Mouse (Mus musculus) forebrain, embryonic 13.5 days (tissue): ENCODE measurements at regions not wholly inside any gene's neighbourhood (a gene's known extent, or its start where the extent isn't known, plus 50 kb on each side); places are given as distances from the start of the nearest gene placed in this dataset.
A peak's percentile ranks its signal among the peaks of the same experiment; 100 is the strongest.

Source experiments
- ATAC-seq: fragments of 200-750 bp; cut with Nextera tagmentation; 2 replicates; pipeline ENCODE4 v1.8.0; 2017
- H3K27ac ChIP-seq: fragments of 300-500 bp; sonication (generic); 2 replicates; pipeline ENCODE4 v1.5.1; 2015; ENCODE audit warnings: inconsistent platforms, mild to moderate bottlenecking, moderate library complexity
- H3K27me3 ChIP-seq: fragments of 300-500 bp; sonication (generic); 2 replicates; pipeline ENCODE4 v1.6.1; 2015; ENCODE audit warnings: mild to moderate bottlenecking, inconsistent platforms
- H3K36me3 ChIP-seq: fragments of 300-500 bp; sonication (generic); 2 replicates; pipeline ENCODE4 v1.6.1; 2015; ENCODE audit warnings: mild to moderate bottlenecking, inconsistent platforms; ENCODE audit not compliant: poor library complexity, severe bottlenecking
- H3K4me1 ChIP-seq: fragments of 300-500 bp; sonication (generic); 2 replicates; pipeline ENCODE4 v1.6.1; 2015; ENCODE audit warnings: inconsistent platforms
- H3K4me2 ChIP-seq: fragments of 300-500 bp; sonication (generic); 2 replicates; pipeline ENCODE4 v1.6.1; 2015; ENCODE audit warnings: inconsistent platforms, mild to moderate bottlenecking, moderate library complexity
- H3K4me3 ChIP-seq: fragments of 300-500 bp; sonication (generic); 2 replicates; pipeline ENCODE4 v1.5.1; 2015; ENCODE audit warnings: mild to moderate bottlenecking, inconsistent platforms
- H3K9ac ChIP-seq: fragments of 300-500 bp; sonication (generic); 2 replicates; pipeline ENCODE4 v1.6.1; 2015; ENCODE audit warnings: mild to moderate bottlenecking, inconsistent platforms
- H3K9me3 ChIP-seq: fragments of 300-500 bp; sonication (generic); replicated peaks from 2 replicates; pipeline ENCODE4 v1.6.1; 2016; ENCODE audit warnings: inconsistent platforms
- WGBS: fragments of 180-500 bp; shearing (Covaris S2); methylation state at CpG from one replicate; pipeline ENCODE4 v1.1.7; 2015; 5-methylcytosine and 5-hydroxymethylcytosine counted together

DNA sequence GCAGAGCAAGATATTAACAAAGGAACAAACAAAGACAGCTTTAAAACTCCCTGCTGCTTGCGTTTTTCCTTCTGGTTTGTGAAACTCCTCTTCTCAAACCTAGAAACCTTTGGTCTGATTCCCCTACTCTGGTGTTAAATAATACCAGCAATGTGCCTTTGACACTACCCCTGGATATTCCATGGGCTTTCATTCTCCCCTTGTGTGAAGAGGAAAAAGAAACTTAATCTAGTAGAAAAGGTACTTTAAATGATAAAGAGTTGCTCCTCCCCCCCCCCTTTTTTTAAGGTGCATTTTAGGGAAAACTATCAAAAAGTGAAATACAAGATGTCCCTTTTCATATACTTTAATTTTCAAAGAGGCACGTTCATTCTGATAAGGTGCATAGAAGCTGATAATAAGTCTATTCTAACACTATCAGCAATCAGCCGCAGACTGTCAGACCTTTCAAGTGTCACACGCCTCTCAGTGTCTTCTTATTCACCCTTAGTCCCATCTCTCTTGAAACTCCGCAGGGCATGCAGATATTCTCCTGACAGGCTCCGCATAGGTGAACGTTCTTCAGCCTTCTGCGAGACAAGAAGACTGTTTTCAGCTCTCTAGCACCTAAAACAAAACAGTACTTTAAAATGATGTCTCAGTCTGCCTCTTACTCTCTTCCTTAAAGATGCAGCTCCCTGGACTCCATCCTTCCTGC is 657.5 kb downstream of the Car8 start:
- Histone ChIP-seq H3K4me3 (no peak overlapping the region), H3K9me3 (no peaks in the 10 kb centered on the region), H3K9ac (no peak overlapping the region), H3K36me3 (no peaks in the 10 kb centered on the region), H3K4me2 (peak overlapping the region; percentile 17; the same call in 1 of the 2 replicates), H3K27ac (peak overlapping the region; percentile 63), H3K4me1 (peaks cover 20% of the 10 kb centered on the region), H3K27me3 (no peaks in the 10 kb centered on the region)
- 20% methylated on average over 8 of the region's 8 CpGs for WGBS
- ATAC-seq, result peak; percentile 23; the same call in 1 of the 2 replicates

GRCm38 (mm10) chr4:7580554-7581219 is 658.2 kb downstream of the Car8 start:
- no peak overlapping the region for H3K9ac ChIP-seq
- H3K36me3 ChIP-seq, result no peaks in the 10 kb centered on the region
- H3K27ac ChIP-seq, result peak overlapping the region; percentile 73
- H3K4me1 ChIP-seq, result peaks cover 20% of the 10 kb centered on the region
- H3K27me3 ChIP-seq, result no peaks in the 10 kb centered on the region
- no peaks in the 10 kb centered on the region for H3K9me3 ChIP-seq
- WGBS, result 52% methylated on average over 10 of the region's 10 CpGs
- H3K4me2 ChIP-seq, result peak overlapping the region; percentile 17; the same call in 1 of the 2 replicates
- H3K4me3 ChIP-seq, result no peak overlapping the region
- ATAC-seq, result peak; percentile 88

GRCm38 (mm10) chr4:7574011-7574410 is 664.8 kb downstream of the Car8 start:
- Histone ChIP-seq H3K9ac (no peak overlapping the region), H3K4me2 (no peak overlapping the region), H3K27ac (no peak overlapping the region), H3K4me1 (no peaks in the 10 kb centered on the region), H3K27me3 (no peaks in the 10 kb centered on the region), H3K36me3 (no peaks in the 10 kb centered on the region), H3K4me3 (no peak overlapping the region), H3K9me3 (no peaks in the 10 kb centered on the region)
- no peak; the same call in 1 of the 2 replicates for ATAC-seq
- WGBS, result 29% methylated on average over 2 of the region's 2 CpGs

GRCm38 (mm10) chr4:7567687-7568393 is 671.0 kb downstream of the Car8 start:
- WGBS, result 60% methylated on average over 6 of the region's 6 CpGs
- no peak overlapping the region for H3K4me2 ChIP-seq

DNA sequence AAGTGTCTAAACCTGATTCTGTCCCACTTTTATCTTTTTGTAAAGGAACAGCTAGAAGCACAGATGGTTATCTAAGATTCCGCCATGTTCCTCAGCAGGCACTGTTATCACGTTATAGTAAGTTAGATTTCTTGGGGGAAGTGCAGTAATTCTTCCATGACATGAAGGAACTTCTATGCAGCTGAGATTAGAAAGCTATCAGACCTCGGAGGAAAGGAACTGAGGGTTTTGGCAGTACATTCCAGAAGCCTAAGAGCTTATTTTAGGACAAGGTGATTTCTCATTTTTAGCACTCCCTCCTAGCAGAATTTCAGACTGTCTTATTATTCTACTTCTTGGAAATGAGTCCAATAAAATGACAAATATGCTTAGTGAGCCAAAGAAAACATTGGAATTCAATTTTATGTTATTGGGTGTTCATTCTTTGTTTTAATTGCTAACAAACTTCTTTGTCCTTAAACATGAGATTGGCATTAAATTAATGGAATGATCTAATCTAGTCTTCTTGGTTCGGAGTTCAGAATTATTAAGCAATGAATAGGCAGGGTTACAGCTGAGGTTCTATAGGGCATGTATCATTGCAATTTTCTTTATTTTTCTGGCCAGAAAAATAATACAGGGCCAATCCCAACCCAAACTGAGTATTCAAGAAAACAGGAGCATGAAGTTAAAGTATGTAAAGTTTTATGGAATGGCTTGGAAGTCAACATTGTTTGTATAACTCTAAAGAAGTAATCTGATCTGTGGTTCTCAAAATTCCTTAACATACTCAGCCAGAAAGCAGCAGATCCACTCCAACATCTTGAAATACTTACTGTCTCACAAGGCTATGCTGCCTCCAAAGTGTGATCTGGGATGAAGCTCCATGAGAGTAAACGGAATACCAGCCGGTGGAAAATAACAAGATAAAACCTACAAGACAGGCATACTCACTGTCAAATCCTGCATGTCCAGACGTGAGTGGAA is 678.7 kb downstream of the Car8 start:
- H3K9ac ChIP-seq, result no peak overlapping the region
- no peak overlapping the region for H3K27ac ChIP-seq
- H3K36me3 ChIP-seq, result no peaks in the 10 kb centered on the region
- no peak for ATAC-seq
- H3K9me3 ChIP-seq, result no peaks in the 10 kb centered on the region
- H3K4me1 ChIP-seq, result no peaks in the 10 kb centered on the region
- no peaks in the 10 kb centered on the region for H3K27me3 ChIP-seq
- H3K4me3 ChIP-seq, result no peak overlapping the region
- no peak overlapping the region for H3K4me2 ChIP-seq
- WGBS, result 85% methylated on average over 7 of the region's 7 CpGs

More at GRCm38 (mm10) chr4:7567687-7568393, 671.0 kb downstream of the Car8 start:
- H3K36me3 ChIP-seq, result no peaks in the 10 kb centered on the region
- no peak overlapping the region for H3K9ac ChIP-seq
- no peaks in the 10 kb centered on the region for H3K9me3 ChIP-seq
- peak; percentile 87 for ATAC-seq
- no peak overlapping the region for H3K27ac ChIP-seq
- no peak overlapping the region for H3K4me3 ChIP-seq
- H3K27me3 ChIP-seq, result no peaks in the 10 kb centered on the region
- no peaks in the 10 kb centered on the region for H3K4me1 ChIP-seq

DNA sequence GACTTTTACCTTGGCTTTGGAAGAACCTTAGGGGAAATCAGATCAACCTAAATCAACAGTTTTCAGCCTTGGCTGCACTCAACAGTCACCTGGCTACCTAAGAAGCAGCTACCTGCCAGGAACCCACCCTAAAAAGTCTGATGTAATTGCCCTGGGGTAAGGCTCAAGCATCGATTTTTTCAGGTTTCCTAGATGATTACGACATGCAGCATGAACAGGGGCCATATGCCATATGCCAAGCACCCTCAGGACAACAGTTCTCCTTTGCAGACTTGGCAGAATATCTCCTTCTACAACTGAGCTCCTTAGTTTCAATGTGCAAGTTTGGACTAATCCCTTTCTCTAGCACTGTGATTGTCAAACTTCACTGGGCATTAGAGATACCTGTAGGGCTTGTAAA is 680.1 kb downstream of the Car8 start:
- no peaks in the 10 kb centered on the region for H3K36me3 ChIP-seq
- no peak for ATAC-seq
- no peaks in the 10 kb centered on the region for H3K4me1 ChIP-seq
- 94% methylated on average over 2 of the region's 2 CpGs for WGBS
- no peaks in the 10 kb centered on the region for H3K9me3 ChIP-seq
- H3K27ac ChIP-seq, result no peak overlapping the region
- no peak overlapping the region for H3K4me3 ChIP-seq
- H3K4me2 ChIP-seq, result no peak overlapping the region
- no peaks in the 10 kb centered on the region for H3K27me3 ChIP-seq
- H3K9ac ChIP-seq, result no peak overlapping the region

DNA sequence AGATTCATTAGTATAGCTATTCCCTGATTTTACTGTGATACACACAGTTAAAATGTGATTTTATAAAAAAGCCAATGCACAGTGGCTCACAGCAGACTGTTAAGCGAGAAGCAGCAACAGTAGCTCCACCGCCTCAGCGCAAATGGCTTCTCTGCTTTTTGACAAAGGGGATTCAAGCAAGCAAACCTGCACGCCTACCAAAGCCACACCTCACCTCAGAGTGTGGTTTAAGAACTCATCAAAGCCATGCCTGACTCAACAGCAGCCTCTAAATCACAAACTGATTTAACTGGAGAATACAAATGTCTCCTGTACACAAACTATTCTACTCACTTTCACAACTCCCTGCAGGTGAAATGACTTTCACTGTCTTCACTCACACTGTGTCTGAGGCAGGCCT is 704.5 kb downstream of the Car8 start:
- ATAC-seq, result no peak
- Histone ChIP-seq H3K9me3 (no peaks in the 10 kb centered on the region), H3K4me2 (no peak overlapping the region), H3K4me3 (no peak overlapping the region), H3K27ac (no peak overlapping the region), H3K36me3 (no peaks in the 10 kb centered on the region), H3K27me3 (no peaks in the 10 kb centered on the region), H3K9ac (no peak overlapping the region), H3K4me1 (no peaks in the 10 kb centered on the region)
- WGBS, result 90% methylated on average over 4 of the region's 4 CpGs

- Histone ChIP-seq H3K9me3 (no peaks in the 10 kb centered on the region), H3K4me1 (no peaks in the 10 kb centered on the region), H3K36me3 (no peaks in the 10 kb centered on the region), H3K4me3 (no peak overlapping the region), H3K9ac (no peak overlapping the region), H3K27ac (no peak overlapping the region), H3K4me2 (no peak overlapping the region), H3K27me3 (no peaks in the 10 kb centered on the region)
- ATAC-seq, result no peak
- WGBS, result 82% methylated on average over 2 of the region's 2 CpGs
Measured at GRCm38 (mm10) chr4:7527718-7528117, 711.1 kb downstream of the Car8 start.

- Histone ChIP-seq H3K27ac (no peak overlapping the region), H3K27me3 (no peaks in the 10 kb centered on the region), H3K4me3 (no peak overlapping the region), H3K36me3 (no peaks in the 10 kb centered on the region), H3K4me1 (no peaks in the 10 kb centered on the region), H3K4me2 (no peak overlapping the region), H3K9ac (no peak overlapping the region), H3K9me3 (no peaks in the 10 kb centered on the region)
- ATAC-seq, result peak; percentile 50; the same call in 1 of the 2 replicates
- WGBS, result 86% methylated on average over 1 of the region's 1 CpGs
Measured at GRCm38 (mm10) chr4:7513081-7513480, 725.8 kb downstream of the Car8 start.

DNA sequence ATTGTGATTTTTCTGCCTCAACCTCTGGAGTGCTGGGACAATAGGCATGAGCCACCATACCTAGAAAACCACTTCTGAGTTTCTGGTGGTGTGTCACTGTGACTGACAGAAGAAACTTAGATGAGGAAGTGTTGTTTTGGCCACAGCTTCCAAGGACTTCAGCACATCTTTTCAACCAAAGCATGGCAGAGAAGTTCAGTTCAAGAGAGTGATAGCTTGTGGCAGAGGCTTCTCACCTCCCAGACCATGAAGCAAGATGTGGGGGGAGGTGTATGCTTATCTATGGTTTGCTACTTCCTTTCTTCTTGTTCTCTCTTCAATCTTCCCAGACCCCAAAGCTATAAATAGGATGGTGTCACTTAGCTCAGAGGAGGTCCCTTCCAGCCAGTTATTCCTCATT is 753.3 kb downstream of the Car8 start:
- no peak for ATAC-seq
- no peak overlapping the region for H3K4me3 ChIP-seq
- H3K4me2 ChIP-seq, result no peak overlapping the region
- no peaks in the 10 kb centered on the region for H3K4me1 ChIP-seq
- no peaks in the 10 kb centered on the region for H3K36me3 ChIP-seq
- no peak overlapping the region for H3K27ac ChIP-seq
- H3K9me3 ChIP-seq, result no peaks in the 10 kb centered on the region
- H3K27me3 ChIP-seq, result no peaks in the 10 kb centered on the region
- no peak overlapping the region for H3K9ac ChIP-seq

GRCm38 (mm10) chr4:7455130-7455529 is 783.7 kb downstream of the Car8 start:
- no peaks in the 10 kb centered on the region for H3K27me3 ChIP-seq
- H3K9me3 ChIP-seq, result no peaks in the 10 kb centered on the region
- WGBS, result 28% methylated on average over 8 of the region's 9 CpGs
- 0 out of 2 replicates have a peak, but pooled peaks have one; percentile 50 for ATAC-seq
- 0 out of 2 replicates have a peak, but pooled peaks cover 4% of the 10 kb centered on the region for H3K4me1 ChIP-seq
- H3K4me2 ChIP-seq, result no peak overlapping the region
- no peak overlapping the region for H3K4me3 ChIP-seq
- no peak overlapping the region for H3K27ac ChIP-seq
- no peaks in the 10 kb centered on the region for H3K36me3 ChIP-seq
- no peak overlapping the region for H3K9ac ChIP-seq
